Mouse (Mus musculus) cerebellum, adult 9-10 months (tissue): ENCODE measurements around the gene Sgf29.
"Not testable (repeated sequence)": the region's sequence is repeated elsewhere in the genome, so short reads cannot be mapped to it uniquely, and the experiment has no call there.

Source experiments
- DNase-seq: peaks from one replicate; pipeline ENCODE4 v3.0.0; 2022

Gene Sgf29

DNA sequence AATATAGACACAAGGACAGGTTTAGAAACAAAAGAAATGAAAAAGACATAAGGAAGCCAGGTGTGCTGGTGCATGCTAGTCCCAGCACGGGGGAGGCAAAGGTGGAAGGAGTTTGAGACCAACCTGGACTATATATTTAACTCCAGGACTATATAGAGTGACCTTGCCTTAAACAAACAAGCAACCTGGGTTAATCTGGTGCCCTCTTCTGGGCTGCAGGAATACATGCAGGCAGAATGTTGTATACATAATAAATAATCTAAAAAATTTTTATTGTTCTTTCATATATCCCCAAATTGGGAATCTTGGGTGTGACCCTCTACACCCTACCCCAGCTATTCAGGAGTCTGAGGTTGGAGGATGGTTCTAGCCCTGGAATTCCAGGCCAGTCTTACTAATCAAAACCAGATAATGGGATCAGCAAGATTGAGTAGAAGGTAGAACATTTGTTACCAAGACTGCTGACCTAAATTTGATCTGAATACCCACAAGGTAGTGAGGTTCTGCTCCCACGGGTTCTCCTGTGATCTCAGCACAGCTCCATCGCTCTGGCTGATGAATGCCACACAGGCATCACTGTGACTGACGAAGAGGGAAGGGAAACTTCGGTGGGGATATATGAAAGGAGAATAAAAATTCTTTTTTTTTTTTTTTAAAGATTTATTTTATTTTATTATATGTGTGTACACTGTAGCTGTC, 6.4 kb upstream of the Sgf29 start:
- DNase-seq: no peak

DNA sequence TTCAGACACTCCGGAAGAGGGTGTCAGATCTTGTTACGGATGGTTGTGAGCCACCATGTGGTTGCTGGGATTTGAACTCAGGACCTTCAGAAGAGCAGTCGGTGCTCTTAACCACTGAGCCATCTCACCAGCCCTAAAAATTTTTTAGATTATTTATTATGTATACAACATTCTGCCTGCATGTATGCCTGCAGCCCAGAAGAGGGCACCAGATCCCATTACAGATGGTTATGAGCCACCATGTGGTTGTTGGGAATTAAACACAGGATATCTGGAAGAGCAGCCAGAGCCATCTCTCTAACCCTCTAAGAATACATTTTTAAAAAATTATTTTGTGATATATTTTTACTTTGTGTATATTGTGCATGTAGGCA, 5.9 kb upstream of the Sgf29 start:
- DNase-seq: peak; percentile 71

DNA sequence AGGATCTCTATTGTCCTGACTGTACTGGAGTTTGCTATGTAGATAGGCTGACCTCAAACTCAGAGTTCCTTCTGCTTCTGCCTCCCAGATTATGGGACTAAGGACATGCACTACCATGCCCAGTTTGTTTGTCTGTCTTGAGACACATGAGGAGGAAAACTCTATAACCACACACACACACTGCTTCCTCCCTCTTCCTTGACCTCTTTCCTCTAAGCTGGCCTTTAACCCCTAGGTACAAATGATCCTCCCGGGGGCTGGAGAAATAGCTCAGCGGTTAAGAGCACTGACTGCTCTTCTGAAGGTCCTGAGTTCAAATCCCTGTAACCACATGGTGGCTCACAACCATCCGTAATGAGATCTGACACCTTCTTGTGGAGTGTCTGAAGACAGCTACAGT, 4.8 kb upstream of the Sgf29 start:
- DNase-seq: no peak

DNA sequence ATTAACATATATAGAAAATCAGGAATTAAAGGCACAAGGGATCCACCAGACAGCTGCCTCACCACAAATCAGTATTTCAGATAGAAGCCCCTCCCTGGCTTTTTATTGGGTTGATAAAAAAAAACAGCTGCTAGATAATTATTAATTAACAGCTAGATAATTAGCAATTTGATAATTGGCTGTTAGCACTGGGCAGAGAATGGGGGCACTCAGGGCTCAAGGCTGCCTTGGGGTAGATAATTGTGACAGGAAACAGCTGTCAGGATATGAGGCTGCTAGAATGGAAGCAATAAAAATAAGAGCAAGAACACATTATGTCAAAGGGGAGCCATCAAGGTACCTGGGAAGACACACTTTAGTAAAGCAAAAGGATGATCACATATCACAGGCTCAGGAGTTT, 4.2 kb upstream of the Sgf29 start:
- DNase-seq: no peak

DNA sequence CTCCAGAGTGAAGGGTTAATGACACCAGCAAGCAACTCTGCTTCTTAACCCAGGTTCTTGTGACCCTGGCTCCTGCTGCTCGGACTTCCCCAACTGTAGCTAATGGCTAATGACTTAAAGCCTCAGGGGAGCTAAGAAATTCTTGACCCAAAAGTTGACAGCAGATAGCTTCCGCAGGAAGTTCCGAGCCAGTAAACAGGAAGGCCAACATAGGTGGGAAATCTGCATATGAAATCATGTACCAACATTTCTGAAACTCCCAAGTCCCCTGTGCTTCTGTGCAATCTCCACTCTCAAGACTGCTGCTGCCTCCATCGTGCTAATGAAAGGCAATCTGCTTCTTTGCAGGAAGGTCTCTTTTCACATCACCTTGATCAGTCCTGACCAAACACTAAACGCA, 3.4 kb upstream of the Sgf29 start:
- DNase-seq: no peak

DNA sequence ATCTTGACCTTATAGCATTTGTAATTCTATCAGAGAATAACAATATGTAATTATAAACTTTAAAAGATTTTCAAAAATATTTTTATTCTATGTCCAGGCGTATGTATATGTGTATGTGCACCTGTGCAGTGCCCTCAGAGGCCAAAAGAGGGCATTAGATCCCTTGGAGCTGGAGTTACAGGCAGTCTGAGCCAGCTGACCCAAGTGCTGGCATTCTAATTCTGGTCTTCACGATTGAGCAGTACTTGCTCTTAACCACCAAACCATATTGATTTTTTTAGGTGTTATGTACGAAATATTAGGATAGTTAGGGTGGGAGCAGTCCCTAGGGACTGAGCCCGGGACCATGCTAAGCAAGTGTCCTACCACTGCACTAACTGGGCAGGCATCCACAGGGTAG, 623 bp upstream of the Sgf29 start:
- DNase-seq: peak; percentile 44

DNA sequence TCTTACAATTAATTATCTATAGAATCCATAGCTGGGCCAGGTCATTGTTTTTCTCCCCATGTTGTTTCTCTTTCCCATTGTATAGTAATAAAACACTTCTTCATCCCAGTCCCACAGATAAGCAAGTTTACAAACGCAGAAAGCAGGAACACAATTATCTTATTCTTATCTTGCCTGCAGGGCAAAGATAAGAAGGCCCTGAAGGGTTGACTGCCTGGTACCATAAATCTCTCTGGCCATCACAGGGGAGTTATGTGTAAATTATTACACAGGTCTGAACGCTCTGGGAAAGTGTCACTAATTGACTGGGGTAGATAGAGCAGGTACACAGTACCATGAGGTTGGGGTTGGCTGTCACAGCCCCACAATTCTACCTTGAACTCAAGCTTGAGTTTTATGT, 1.7 kb downstream of the Sgf29 start:
- no peak for DNase-seq

DNA sequence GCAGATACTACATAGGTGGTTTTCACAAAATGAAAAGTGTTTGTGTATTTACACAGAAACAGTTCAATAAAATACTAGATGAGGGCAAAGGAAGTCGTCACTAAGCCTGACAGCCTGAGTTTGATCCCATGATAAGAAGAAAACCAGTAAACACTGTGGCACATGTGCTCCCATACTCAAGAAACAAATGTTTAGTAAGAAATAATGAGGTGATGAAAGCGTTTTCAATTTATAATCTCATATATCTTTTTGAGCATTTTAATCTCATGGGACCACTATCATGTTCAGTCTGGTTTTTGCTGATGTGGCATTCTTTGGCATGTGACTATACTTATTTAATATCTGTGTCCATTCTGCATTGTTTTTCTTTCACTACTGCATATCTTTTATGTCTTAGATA, 4.9 kb downstream of the Sgf29 start:
- no peak for DNase-seq

DNA sequence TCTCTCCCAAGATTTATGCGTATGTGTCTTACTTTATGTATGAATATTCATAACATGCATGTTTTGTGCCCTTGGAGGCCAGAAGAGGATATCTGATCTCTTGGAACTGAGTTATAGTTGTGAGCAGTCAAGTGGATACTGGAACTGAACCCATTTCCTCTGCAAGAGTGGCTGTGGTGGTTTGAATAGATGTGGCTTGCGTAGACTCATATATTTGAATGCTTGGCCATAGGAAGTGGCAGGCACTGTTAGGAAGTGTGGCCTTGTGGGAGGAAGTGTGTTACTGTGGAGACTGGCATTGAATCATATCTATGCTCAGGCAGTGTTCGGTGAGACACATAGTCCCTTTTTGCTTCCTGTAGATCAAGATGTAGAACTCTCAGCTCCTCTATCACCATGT, 6.6 kb downstream of the Sgf29 start:
- DNase-seq: no peak

DNA sequence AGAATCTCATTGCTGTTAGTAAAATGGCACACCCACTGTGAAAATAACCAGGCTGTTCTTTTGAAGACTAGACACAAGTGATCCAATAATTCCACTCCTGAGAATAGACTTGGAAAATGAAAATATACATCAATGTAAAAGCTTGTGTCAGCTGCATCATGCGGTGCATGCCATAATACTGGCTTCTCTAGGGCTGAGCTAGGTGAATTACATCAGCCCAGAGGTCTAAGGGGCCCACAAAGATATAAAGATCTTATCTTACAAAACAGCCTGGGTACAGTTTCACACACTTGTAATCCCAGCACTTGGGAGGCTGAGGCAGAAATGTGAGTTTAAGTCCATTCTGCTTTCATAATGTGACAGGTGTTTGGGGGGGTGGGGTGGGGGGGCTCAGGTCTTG, 8.4 kb downstream of the Sgf29 start:
- no peak for DNase-seq

DNA sequence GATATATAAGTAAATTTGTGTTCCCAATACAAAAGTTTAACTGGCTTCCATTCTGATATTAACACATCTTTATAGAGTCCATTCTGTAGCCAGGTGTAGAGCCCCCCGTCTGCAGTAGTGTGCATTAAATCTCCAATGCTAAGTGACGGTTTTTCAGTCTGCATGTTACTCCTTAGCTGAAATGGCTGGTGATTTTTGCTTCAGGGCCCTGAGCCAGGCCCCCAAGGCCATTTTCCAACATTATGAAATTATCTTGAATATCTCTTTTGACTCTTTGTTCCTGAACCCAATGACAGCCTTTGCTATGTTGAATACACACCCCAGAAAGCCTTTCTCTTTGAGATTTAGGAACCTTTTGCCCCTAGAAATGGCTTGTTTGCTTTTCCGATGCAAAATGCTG, 10.7 kb downstream of the Sgf29 start:
- no peak for DNase-seq

DNA sequence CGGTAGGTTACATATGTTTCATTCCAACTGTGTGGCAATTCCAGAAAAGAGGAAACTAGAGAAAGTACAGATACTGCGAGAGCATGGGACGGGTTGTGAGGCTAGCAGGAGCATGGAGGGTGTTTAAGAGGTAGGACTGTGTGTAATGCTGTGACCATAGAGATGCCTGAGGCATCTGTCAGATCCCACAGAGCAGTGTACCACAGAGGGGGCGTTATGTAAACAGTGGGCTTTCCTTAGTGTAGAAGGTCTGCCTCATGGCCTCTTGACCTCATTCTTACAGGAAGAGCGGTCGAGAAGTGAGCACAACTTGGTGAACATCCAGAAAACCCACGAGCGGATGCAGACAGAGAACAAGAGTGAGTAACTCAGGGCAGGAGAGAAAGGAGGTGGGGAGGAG, 14.5 kb downstream of the Sgf29 start:
- no peak for DNase-seq

DNA sequence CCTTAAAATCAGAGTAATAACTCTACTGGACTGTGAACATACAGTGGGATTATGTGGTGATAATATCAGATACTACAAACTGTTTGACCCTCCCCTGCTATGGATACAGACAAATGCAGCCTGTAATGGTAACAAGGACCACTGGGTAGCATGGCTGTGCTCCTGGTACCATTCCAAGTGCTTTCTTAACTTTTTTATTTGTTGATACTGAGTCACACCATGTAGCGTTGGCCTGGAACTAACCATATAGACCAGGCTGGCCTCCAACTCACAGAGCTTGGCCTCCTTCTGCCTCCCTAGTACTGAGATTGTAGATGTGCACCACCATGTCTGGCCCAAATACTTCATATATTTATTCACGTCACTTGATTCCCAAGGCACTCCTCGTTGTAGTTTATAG, 16.2 kb downstream of the Sgf29 start:
- DNase-seq: no peak

DNA sequence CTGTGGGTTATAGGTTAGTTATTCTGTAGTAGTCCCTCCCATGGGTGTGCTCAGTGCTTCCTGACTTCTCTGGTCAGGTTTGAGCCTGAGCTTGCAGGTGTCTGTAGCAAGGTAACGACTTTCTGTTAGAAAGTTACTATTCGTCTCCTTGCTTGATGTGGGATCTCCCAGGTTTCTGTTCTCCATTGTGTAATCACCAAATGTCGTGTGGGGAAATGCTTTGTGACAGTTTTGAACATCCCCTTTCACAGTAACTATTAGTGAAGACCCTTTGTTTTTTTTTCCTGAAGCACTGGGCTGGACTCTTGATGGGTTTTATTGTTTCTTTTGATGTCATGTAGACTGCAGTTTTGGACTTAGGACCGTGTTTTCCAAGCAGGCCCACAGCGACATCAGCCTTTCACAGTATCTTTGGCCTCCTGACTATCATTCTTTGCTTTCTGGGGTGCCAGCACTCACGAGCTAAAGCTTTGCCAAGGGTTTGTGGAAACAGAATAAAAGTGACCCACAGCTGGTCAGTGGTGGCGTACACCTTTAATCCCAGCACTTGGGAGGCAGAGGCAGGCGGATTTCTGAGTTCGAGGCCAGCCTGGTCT, 18.5 kb downstream of the Sgf29 start:
- no peak for DNase-seq

DNA sequence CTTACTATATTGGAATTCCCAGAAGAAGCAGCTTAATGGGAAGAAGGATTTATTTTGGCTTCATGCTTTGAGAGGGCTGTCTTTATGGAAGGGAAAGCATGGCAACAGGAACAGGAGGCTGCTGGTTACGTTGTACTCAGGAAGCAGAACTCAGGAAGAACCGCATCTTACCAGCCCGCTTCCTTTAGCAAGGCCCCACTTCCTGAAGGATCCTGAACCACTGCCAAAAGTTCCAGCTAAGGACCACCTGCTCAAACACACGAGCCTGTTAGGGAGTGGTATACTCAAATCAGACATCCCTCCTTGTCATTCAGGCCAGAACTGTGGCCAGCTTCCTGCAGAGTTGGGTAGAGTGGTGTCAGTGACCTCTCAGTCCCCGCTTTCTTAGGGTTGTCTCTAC, 19.3 kb downstream of the Sgf29 start:
- no peak for DNase-seq

DNA sequence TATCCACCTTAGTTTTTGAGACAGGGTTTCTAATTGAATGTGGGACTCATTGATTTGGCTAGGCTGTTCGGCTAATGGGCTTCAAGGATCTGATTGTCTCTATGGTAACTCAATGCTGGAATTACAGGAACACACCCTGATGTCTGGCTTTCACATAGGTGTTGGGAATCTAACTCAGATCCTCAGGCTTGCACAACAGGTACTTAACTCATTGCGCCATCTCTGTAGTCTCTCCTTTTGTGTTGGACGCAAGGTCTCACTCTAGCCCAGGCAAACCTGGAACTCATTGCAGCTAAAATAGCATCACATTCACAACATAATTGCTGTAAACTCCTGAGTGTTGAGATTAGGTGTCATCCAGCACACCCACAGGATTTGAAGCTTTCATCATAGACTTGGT, 21.0 kb downstream of the Sgf29 start:
- DNase-seq: no peak

DNA sequence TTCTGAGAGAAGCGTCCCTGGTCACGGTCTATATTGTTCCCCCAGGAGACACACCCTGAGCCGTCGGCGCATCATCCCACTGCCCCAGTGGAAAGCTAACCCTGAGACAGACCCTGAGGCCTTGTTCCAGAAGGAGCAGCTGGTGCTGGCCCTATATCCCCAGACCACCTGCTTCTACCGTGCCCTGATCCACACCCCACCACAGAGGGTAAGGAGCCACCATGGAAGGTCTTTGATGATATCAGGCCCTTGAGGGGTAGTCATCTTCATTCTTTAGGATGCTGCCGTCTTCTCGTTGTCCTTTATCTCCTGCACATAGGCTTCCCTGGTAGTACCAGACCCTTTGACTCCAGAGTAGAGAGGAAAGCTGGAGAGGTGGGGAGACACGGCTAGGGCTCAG, 23.0 kb downstream of the Sgf29 start:
- no peak for DNase-seq

DNA sequence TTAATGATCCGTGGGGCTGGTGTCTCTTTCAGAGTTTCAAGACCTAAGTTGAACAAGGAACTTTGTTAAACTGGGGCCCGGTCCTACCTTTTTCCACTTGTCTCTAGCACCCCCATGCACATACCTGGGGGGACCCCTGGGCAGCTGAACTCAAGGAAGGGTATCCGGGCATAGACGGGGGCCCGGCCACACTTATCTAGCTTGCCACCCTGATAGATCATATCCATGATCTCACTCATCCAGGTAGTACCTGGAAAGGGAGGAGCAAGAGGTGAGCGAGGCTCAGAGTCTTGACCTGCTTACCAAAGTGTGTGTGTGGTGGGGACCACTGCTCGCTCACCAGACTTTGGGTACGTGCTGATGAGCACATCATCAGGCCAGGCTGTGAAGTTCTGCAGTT, 26.0 kb downstream of the Sgf29 start:
- DNase-seq: no peak

DNA sequence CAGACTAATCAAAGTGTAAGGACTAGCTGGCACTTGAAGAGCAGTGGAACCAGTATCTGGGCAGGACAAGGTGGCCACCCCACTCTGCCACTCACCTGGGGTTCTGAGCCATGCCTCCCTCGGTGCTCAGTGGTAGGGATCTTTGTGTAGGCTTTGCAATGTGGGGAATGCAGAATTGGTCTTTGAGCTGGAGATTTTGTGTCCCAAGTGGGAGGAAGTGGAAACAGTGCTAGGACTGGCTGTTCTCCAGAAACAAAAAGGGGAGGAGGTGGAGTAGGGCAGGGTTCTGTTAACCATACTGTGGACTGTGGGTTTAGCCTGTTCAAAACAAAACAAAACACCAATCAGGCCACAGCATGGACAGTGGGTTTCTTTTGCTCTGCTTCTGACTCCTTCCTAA, 27.1 kb downstream of the Sgf29 start, which contains the start of gene Sult1a1:
Gene Sult1a1, minus strand, starts transcription at position 226 of the 400 bp plus-strand sequence.
- no peak for DNase-seq

DNA sequence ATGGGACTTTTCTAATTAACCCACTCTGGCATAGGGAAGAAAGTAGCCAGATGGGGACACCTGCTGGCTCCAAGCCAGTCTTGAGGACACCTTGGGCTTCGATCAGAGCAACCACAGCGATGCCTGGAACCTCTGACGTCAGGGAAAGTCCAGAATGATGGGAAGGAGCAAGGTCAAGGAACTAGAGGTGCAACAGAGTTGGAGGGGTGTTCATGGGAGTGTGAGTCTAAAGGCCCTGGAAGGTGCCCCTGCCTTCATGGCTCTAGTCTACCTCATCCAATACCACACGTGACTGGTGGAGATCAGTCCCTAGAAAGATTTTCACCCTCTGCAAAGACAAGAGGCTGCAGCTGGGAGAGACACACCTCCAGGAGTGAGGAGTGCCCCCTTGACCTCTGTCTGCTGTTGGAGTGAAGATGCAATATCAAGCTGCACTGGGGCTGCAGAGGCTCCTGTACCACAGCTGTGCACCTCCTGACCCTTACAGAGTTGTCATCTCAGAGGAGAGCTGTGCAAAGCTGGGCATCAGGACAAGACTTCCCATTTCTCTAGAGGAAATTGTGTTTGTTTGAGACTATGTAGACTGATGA, 27.6 kb downstream of the Sgf29 start:
- DNase-seq: no peak

DNA sequence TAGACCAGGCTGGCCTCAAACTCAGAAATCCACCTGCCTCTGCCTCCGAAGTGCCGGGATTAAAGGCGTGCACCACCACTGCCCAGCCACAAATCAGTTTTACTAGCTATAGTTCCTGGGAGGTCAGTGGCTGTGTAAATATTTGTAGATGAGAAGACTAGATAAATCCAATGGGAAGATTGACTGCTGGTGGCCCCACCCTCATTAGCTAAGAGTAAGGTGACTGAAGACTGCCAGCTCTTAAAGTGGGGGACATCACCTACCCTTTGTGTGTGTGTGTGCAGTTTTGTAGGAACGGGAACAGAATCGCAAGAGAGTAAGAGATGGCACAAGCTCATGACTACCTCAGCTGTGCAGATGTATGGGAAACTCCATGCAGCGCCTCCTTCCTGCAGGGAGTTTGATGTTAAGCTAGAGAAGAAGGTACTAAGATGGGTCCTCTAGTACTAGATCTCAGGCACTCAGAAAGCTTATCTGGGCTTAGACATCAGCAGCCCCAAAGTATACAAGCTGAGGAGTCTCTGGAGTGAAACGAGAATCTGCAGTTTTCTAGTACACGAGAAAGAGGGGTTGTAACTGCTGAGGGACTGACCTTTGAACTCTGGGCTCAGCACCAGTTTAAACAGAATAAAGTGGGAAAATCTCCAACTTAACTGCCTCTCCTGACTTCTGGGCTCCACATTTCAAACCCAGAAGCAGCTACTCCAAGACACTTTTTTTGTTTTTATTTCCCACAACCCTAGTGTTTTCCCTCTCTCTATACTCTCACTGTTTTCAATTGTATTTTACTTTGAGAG, 29.6 kb downstream of the Sgf29 start:
- no peak for DNase-seq

DNA sequence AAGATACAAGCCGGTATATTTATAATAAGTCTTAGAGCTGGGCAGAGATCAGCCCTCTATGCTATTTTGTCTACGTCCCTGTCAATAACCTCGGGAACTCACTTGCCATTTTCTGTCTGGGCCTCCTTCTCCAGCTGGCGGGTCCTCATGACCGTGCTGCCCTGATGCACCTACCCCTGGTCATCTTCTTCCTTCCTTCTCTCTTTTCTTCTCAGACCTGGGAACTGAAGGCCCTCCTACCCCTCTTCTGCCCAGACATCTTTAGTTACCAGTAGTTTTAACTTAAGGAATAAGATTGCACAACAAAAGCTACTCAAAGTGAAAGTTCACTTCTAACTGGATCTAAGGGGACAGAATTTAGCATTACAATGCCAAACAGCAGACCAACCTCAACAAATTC, 30.6 kb downstream of the Sgf29 start:
- DNase-seq: no peak

DNA sequence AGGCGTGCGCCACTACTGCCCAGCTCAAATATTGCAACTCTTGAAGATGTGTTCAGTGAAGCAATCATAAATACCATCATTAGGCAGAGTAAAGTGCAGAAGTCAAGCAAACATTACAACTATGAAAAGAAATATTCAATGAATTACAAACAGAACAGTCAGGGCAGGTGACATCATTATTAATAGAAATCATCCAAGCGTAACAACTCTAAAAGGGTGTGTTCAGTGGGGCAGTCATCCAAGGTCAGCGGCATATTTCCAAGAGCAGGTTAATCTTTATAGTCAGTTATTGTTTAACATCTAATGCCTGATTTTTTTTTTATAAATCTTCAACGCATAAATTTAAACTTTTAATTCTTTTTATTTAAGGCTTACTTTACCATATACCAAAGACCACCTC, 32.1 kb downstream of the Sgf29 start:
- DNase-seq: no peak

DNA sequence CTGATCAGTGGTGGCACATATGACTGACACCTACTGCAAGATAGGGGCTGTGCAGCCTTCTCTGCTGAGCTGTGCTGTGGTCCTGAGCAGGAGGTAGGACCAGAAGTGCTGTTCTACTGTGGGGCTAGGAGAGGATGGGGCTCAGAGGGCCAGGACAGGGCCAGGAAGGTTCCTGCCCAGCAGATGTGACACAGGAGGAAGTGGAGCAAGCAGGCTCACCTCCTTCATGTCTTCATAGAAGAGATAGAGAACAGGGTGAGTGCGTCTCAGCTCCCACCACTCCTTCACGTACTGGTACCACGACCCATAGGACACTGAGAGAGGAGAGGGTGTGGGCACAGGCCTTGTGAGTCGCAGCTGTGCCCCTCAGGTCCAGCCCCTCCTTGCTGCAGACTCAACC, 39.0 kb downstream of the Sgf29 start:
- DNase-seq: not testable (repeated sequence)
